Mouse (Mus musculus): Measurements from ENCODE around the gene Wwox. TPM values are rescaled to one million over a fixed set of nuclear protein-coding genes. Genes with fewer than 3 reads are reported as not detected.

Wwox gene
- polyA plus RNA-seq, 1 experiment from 2014 or later = 13.3 TPM

- Histone ChIP-seq H3K4me2 (ENCODE audit: low read length) (no peak overlapping the region), H3K9ac (ENCODE audit: low read depth, low read length) (no peak overlapping the region), H3K27ac (ENCODE audit: low read length) (no peak overlapping the region), H3K9me3 (replicated peaks; ENCODE audit: control insufficient read depth, low read length, poor library complexity, severe bottlenecking) (no peaks in the 10 kb centered on the region), H3K4me1 (ENCODE audit: control insufficient read depth, insufficient read depth, low read length) (peaks cover 3% of the 10 kb centered on the region; the same call in 1 of the 2 replicates), H3K27me3 (ENCODE audit: control insufficient read depth, insufficient read depth, low read depth, low read length) (no peaks in the 10 kb centered on the region), H3K36me3 (ENCODE audit: control insufficient read depth, insufficient read depth, low read length) (no peaks in the 10 kb centered on the region), H3K4me3 (ENCODE audit: low read depth, low read length) (no peak overlapping the region)
- 47% methylated on average over 1 of the region's 1 CpGs for WGBS
- no peak for ATAC-seq
These were observed 332.9 kb downstream of the Wwox start for GRCm38 (mm10) chr8:114772276-114772849.

GRCm38 (mm10) chr8:114773461-114774414 lies 334.3 kb downstream of the Wwox start:
- no peaks in the 10 kb centered on the region for H3K9me3 ChIP-seq (replicated peaks; ENCODE audit: control insufficient read depth, low read length, poor library complexity, severe bottlenecking)
- H3K4me3 ChIP-seq (ENCODE audit: low read depth, low read length) = no peak overlapping the region
- H3K9ac ChIP-seq (ENCODE audit: low read depth, low read length) = no peak overlapping the region
- peaks cover 3% of the 10 kb centered on the region; the same call in 1 of the 2 replicates for H3K4me1 ChIP-seq (ENCODE audit: control insufficient read depth, insufficient read depth, low read length)
- 60% methylated on average over 23 of the region's 23 CpGs for WGBS
- H3K27me3 ChIP-seq (ENCODE audit: control insufficient read depth, insufficient read depth, low read depth, low read length) = no peaks in the 10 kb centered on the region
- ATAC-seq = peak; percentile 66
- peak overlapping the region; percentile 26; the same call in 1 of the 2 replicates for H3K27ac ChIP-seq (ENCODE audit: low read length)
- H3K36me3 ChIP-seq (ENCODE audit: control insufficient read depth, insufficient read depth, low read length) = no peaks in the 10 kb centered on the region
- peak overlapping the region; percentile 4; the same call in 1 of the 2 replicates for H3K4me2 ChIP-seq (ENCODE audit: low read length)

GRCm38 (mm10) chr8:114774415-114774775 lies 334.9 kb downstream of the Wwox start:
- peak overlapping the region; percentile 4; the same call in 1 of the 2 replicates for H3K4me2 ChIP-seq (ENCODE audit: low read length)
- H3K4me3 ChIP-seq (ENCODE audit: low read depth, low read length) = no peak overlapping the region
- WGBS = 87% methylated on average over 6 of the region's 6 CpGs
- H3K27me3 ChIP-seq (ENCODE audit: control insufficient read depth, insufficient read depth, low read depth, low read length) = no peaks in the 10 kb centered on the region
- no peak for ATAC-seq
- H3K9me3 ChIP-seq (replicated peaks; ENCODE audit: control insufficient read depth, low read length, poor library complexity, severe bottlenecking) = no peaks in the 10 kb centered on the region
- H3K9ac ChIP-seq (ENCODE audit: low read depth, low read length) = no peak overlapping the region
- H3K36me3 ChIP-seq (ENCODE audit: control insufficient read depth, insufficient read depth, low read length) = no peaks in the 10 kb centered on the region
- no peak overlapping the region for H3K27ac ChIP-seq (ENCODE audit: low read length)
- peaks cover 3% of the 10 kb centered on the region; the same call in 1 of the 2 replicates for H3K4me1 ChIP-seq (ENCODE audit: control insufficient read depth, insufficient read depth, low read length)

- Histone ChIP-seq H3K4me1 (ENCODE audit: control insufficient read depth, insufficient read depth, low read length) (peaks cover 3% of the 10 kb centered on the region; the same call in 1 of the 2 replicates), H3K9me3 (replicated peaks; ENCODE audit: control insufficient read depth, low read length, poor library complexity, severe bottlenecking) (no peaks in the 10 kb centered on the region), H3K4me3 (ENCODE audit: low read depth, low read length) (no peak overlapping the region), H3K27ac (ENCODE audit: low read length) (no peak overlapping the region), H3K36me3 (ENCODE audit: control insufficient read depth, insufficient read depth, low read length) (no peaks in the 10 kb centered on the region), H3K27me3 (ENCODE audit: control insufficient read depth, insufficient read depth, low read depth, low read length) (no peaks in the 10 kb centered on the region), H3K4me2 (ENCODE audit: low read length) (no peak overlapping the region), H3K9ac (ENCODE audit: low read depth, low read length) (no peak overlapping the region)
- WGBS = 71% methylated on average over 8 of the region's 8 CpGs
- ATAC-seq = no peak
These were observed 336.1 kb downstream of the Wwox start for GRCm38 (mm10) chr8:114775543-114775942.

GRCm38 (mm10) chr8:114776696-114777095 lies 337.2 kb downstream of the Wwox start:
- no peak overlapping the region for H3K9ac ChIP-seq (ENCODE audit: low read depth, low read length)
- no peak for ATAC-seq
- 94% methylated on average over 9 of the region's 9 CpGs for WGBS
- no peaks in the 10 kb centered on the region for H3K9me3 ChIP-seq (replicated peaks; ENCODE audit: control insufficient read depth, low read length, poor library complexity, severe bottlenecking)
- no peaks in the 10 kb centered on the region for H3K27me3 ChIP-seq (ENCODE audit: control insufficient read depth, insufficient read depth, low read depth, low read length)
- no peak overlapping the region for H3K4me2 ChIP-seq (ENCODE audit: low read length)
- H3K27ac ChIP-seq (ENCODE audit: low read length) = no peak overlapping the region
- no peaks in the 10 kb centered on the region for H3K36me3 ChIP-seq (ENCODE audit: control insufficient read depth, insufficient read depth, low read length)
- H3K4me1 ChIP-seq (ENCODE audit: control insufficient read depth, insufficient read depth, low read length) = peaks cover 3% of the 10 kb centered on the region; the same call in 1 of the 2 replicates
- no peak overlapping the region for H3K4me3 ChIP-seq (ENCODE audit: low read depth, low read length)

GRCm38 (mm10) chr8:114777271-114777980 lies 338.0 kb downstream of the Wwox start:
- H3K4me1 ChIP-seq (ENCODE audit: control insufficient read depth, insufficient read depth, low read length) = peaks cover 3% of the 10 kb centered on the region; the same call in 1 of the 2 replicates
- no peak overlapping the region for H3K9ac ChIP-seq (ENCODE audit: low read depth, low read length)
- H3K36me3 ChIP-seq (ENCODE audit: control insufficient read depth, insufficient read depth, low read length) = no peaks in the 10 kb centered on the region
- no peaks in the 10 kb centered on the region for H3K27me3 ChIP-seq (ENCODE audit: control insufficient read depth, insufficient read depth, low read depth, low read length)
- no peaks in the 10 kb centered on the region for H3K9me3 ChIP-seq (replicated peaks; ENCODE audit: control insufficient read depth, low read length, poor library complexity, severe bottlenecking)
- 60% methylated on average over 10 of the region's 10 CpGs for WGBS
- no peak for ATAC-seq
- no peak overlapping the region for H3K27ac ChIP-seq (ENCODE audit: low read length)
- no peak overlapping the region for H3K4me3 ChIP-seq (ENCODE audit: low read depth, low read length)
- no peak overlapping the region for H3K4me2 ChIP-seq (ENCODE audit: low read length)

GRCm38 (mm10) chr8:114779002-114779401 lies 339.5 kb downstream of the Wwox start:
- 81% methylated on average over 9 of the region's 9 CpGs for WGBS
- H3K27me3 ChIP-seq (ENCODE audit: control insufficient read depth, insufficient read depth, low read depth, low read length) = no peaks in the 10 kb centered on the region; the same call in 1 of the 2 replicates
- H3K9ac ChIP-seq (ENCODE audit: low read depth, low read length) = 0 out of 2 replicates have a peak overlapping the region, but pooled peaks have one; percentile 11
- H3K27ac ChIP-seq (ENCODE audit: low read length) = no peak overlapping the region
- H3K4me1 ChIP-seq (ENCODE audit: control insufficient read depth, insufficient read depth, low read length) = no peaks in the 10 kb centered on the region
- no peak overlapping the region for H3K4me3 ChIP-seq (ENCODE audit: low read depth, low read length)
- no peaks in the 10 kb centered on the region for H3K36me3 ChIP-seq (ENCODE audit: control insufficient read depth, insufficient read depth, low read length)
- ATAC-seq = no peak
- H3K9me3 ChIP-seq (replicated peaks; ENCODE audit: control insufficient read depth, low read length, poor library complexity, severe bottlenecking) = no peaks in the 10 kb centered on the region
- no peak overlapping the region for H3K4me2 ChIP-seq (ENCODE audit: low read length)

GRCm38 (mm10) chr8:114783321-114783720 lies 343.9 kb downstream of the Wwox start:
- no peaks in the 10 kb centered on the region for H3K9me3 ChIP-seq (replicated peaks; ENCODE audit: control insufficient read depth, low read length, poor library complexity, severe bottlenecking)
- H3K36me3 ChIP-seq (ENCODE audit: control insufficient read depth, insufficient read depth, low read length) = no peaks in the 10 kb centered on the region
- no peak overlapping the region for H3K4me3 ChIP-seq (ENCODE audit: low read depth, low read length)
- no peaks in the 10 kb centered on the region; the same call in 1 of the 2 replicates for H3K27me3 ChIP-seq (ENCODE audit: control insufficient read depth, insufficient read depth, low read depth, low read length)
- H3K27ac ChIP-seq (ENCODE audit: low read length) = no peak overlapping the region
- no peak for ATAC-seq
- no peak overlapping the region for H3K9ac ChIP-seq (ENCODE audit: low read depth, low read length)
- no peak overlapping the region for H3K4me2 ChIP-seq (ENCODE audit: low read length)
- WGBS = 89% methylated on average over 8 of the region's 8 CpGs
- no peaks in the 10 kb centered on the region for H3K4me1 ChIP-seq (ENCODE audit: control insufficient read depth, insufficient read depth, low read length)

Data from midbrain, embryonic 16.5 days (tissue).